In the genomic region with DNA sequence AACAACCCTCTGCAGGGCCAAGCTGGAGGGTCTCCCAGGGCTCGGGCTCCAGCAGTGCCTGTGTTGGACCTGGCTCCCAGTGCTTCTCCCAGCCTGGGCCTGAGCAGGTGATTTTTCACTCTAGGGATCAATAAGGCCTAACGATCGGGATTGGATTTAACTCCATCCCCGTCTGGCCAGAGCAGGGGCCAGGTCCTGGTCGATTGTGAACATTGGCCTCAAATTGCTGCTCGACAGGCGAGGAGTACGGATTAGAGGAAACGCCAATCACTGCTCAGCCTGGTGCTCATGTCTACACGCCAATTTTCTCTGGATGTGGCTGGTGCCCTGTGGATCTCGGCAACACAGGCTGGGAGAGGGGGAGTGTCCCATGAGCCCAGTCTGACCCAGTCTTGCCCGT, we compare ENCODE assay signal across 26 mouse cellular contexts. TPM values are rescaled to one million over a fixed set of nuclear protein-coding genes. Genes with fewer than 3 reads are reported as not detected.
DNase-seq lines count a peak whose midpoint lies in the region; ATAC-seq lines count a peak whose summit lies in the region.
"Had no signal": no experiment of that assay in that cellular context is flagged by ENCODE, and none has a peak within 500 bp of the region (broad histone marks: within the 10 kb centered on the region; RNA-seq: fewer than 3 reads in every experiment).

No protein-coding gene starts in this region.

- no peaks in the 10 kb centered on the region for H3K4me1 ChIP-seq in liver, embryonic 11.5 days (replicated peaks; ENCODE audit: control insufficient read depth, insufficient read depth, low read length)
- no peaks in the 10 kb centered on the region for H3K4me1 ChIP-seq in liver, embryonic 12.5 days
- H3K4me1 ChIP-seq in liver, embryonic 15.5 days (replicated peaks): no peaks in the 10 kb centered on the region
- H3K4me1 ChIP-seq in hindbrain, embryonic 12.5 days: peaks cover 7% of the 10 kb centered on the region; the same call in 1 of the 2 replicates
- H3K4me1 ChIP-seq: embryonic facial prominence, embryonic 10.5 days; forebrain, embryonic 12.5 days; forebrain, embryonic 15.5 days; heart, embryonic 10.5 days; heart, embryonic 13.5 days; hindbrain, embryonic 15.5 days had no signal

- WGBS in liver, embryonic 11.5 days: 82% methylated on average over 12 of the region's 12 CpGs
- 67% methylated on average over 12 of the region's 12 CpGs for WGBS in liver, embryonic 12.5 days (ENCODE audit: insufficient replicate concordance)
- 59% methylated on average over 12 of the region's 12 CpGs for WGBS in liver, embryonic 15.5 days (ENCODE audit: insufficient replicate concordance)
- 82% methylated on average over 12 of the region's 12 CpGs for WGBS in hindbrain, embryonic 12.5 days

- H3K9me3 ChIP-seq in liver, embryonic 11.5 days (ENCODE audit: control insufficient read depth, low read length): no peaks in the 10 kb centered on the region
- H3K9me3 ChIP-seq in liver, embryonic 12.5 days (replicated peaks): no peaks in the 10 kb centered on the region
- H3K9me3 ChIP-seq in liver, embryonic 15.5 days (replicated peaks): no peaks in the 10 kb centered on the region
- H3K9me3 ChIP-seq in hindbrain, embryonic 12.5 days (replicated peaks): no peaks in the 10 kb centered on the region
- H3K9me3 ChIP-seq: embryonic facial prominence, embryonic 10.5 days; embryonic facial prominence, embryonic 13.5 days; forebrain, embryonic 12.5 days; forebrain, embryonic 15.5 days; heart, embryonic 10.5 days; heart, embryonic 13.5 days; hindbrain, embryonic 15.5 days had no signal

- H3K27ac ChIP-seq in liver, embryonic 11.5 days (ENCODE audit: low read depth, low read length): no peak overlapping the region
- no peak overlapping the region for H3K27ac ChIP-seq in liver, embryonic 12.5 days
- no peak overlapping the region for H3K27ac ChIP-seq in liver, embryonic 15.5 days (replicated peaks)
- H3K27ac ChIP-seq in hindbrain, embryonic 12.5 days: no peak overlapping the region
- H3K27ac ChIP-seq: embryonic facial prominence, embryonic 10.5 days; embryonic facial prominence, embryonic 13.5 days; forebrain, embryonic 12.5 days; forebrain, embryonic 15.5 days; heart, embryonic 10.5 days; heart, embryonic 13.5 days; hindbrain, embryonic 15.5 days had no signal

- no peak overlapping the region for H3K4me2 ChIP-seq in liver, embryonic 11.5 days
- H3K4me2 ChIP-seq in liver, embryonic 12.5 days: no peak overlapping the region
- H3K4me2 ChIP-seq in liver, embryonic 15.5 days: no peak overlapping the region
- H3K4me2 ChIP-seq in hindbrain, embryonic 12.5 days (replicated peaks): no peak overlapping the region
- H3K4me2 ChIP-seq: embryonic facial prominence, embryonic 13.5 days; forebrain, embryonic 12.5 days; forebrain, embryonic 15.5 days; heart, embryonic 13.5 days; hindbrain, embryonic 15.5 days had no signal

- no peak overlapping the region for H3K9ac ChIP-seq in liver, embryonic 11.5 days (ENCODE audit: low read depth, low read length)
- H3K9ac ChIP-seq in liver, embryonic 12.5 days: no peak overlapping the region
- H3K9ac ChIP-seq in liver, embryonic 15.5 days: no peak overlapping the region
- H3K9ac ChIP-seq in hindbrain, embryonic 12.5 days: no peak overlapping the region
- H3K9ac ChIP-seq: embryonic facial prominence, embryonic 13.5 days; forebrain, embryonic 12.5 days; forebrain, embryonic 15.5 days; heart, embryonic 13.5 days; hindbrain, embryonic 15.5 days had no signal

- H3K4me3 ChIP-seq in liver, embryonic 11.5 days (ENCODE audit: low read depth, low read length): no peak overlapping the region
- no peak overlapping the region for H3K4me3 ChIP-seq in liver, embryonic 12.5 days
- no peak overlapping the region for H3K4me3 ChIP-seq in liver, embryonic 15.5 days (replicated peaks)
- no peak overlapping the region for H3K4me3 ChIP-seq in hindbrain, embryonic 12.5 days
- H3K4me3 ChIP-seq: embryonic facial prominence, embryonic 10.5 days; embryonic facial prominence, embryonic 13.5 days; erythroblast, embryonic 14.5 days; forebrain, embryonic 12.5 days; forebrain, embryonic 15.5 days; heart, embryonic 10.5 days; heart, embryonic 13.5 days; hindbrain, embryonic 15.5 days had no signal

- peak; percentile 30; the same call in 1 of the 2 replicates for ATAC-seq in liver, embryonic 11.5 days (replicated peaks; ENCODE audit: low FRiP score)
- ATAC-seq in liver, embryonic 12.5 days: peak; percentile 40
- peak; percentile 58 for ATAC-seq in liver, embryonic 15.5 days (ENCODE audit: insufficient read depth)
- no peak for ATAC-seq in hindbrain, embryonic 12.5 days (ENCODE audit: low FRiP score)
- ATAC-seq: CD4-positive, CD25-positive, alpha-beta regulatory T cell, adult 4 months; forebrain, embryonic 15.5 days had no signal

- H3K36me3 ChIP-seq in liver, embryonic 11.5 days (ENCODE audit: control insufficient read depth, insufficient read depth, low read length): peaks cover 30% of the 10 kb centered on the region
- peaks cover 61% of the 10 kb centered on the region for H3K36me3 ChIP-seq in liver, embryonic 12.5 days
- peaks cover 23% of the 10 kb centered on the region; the same call in 1 of the 2 replicates for H3K36me3 ChIP-seq in liver, embryonic 15.5 days (replicated peaks)
- H3K36me3 ChIP-seq in hindbrain, embryonic 12.5 days: peaks cover 97% of the 10 kb centered on the region

- no peak for DNase-seq in liver, embryonic 11.5 days (ENCODE audit: low spot score)
- no peak for DNase-seq in cerebellum, postnatal 14 days
- DNase-seq in kidney, postnatal 10 days: no peak
- DNase-seq: adrenal gland, adult 2 months; adrenal gland, postnatal 14 days; cerebellum, adult 11 months; cerebellum, adult 2 months; cerebellum, adult 9-11 months; cerebellum, postnatal 36 days; embryo, embryonic 11 days; gastrocnemius, postnatal 25 days; heart, adult 18-20 months; heart, postnatal 14 days; heart, postnatal 4 days had no signal

- no peaks in the 10 kb centered on the region for H3K27me3 ChIP-seq in liver, embryonic 11.5 days (replicated peaks; ENCODE audit: control insufficient read depth, insufficient read depth, low read length)
- no peaks in the 10 kb centered on the region for H3K27me3 ChIP-seq in liver, embryonic 12.5 days (replicated peaks)
- no peaks in the 10 kb centered on the region for H3K27me3 ChIP-seq in liver, embryonic 15.5 days
- no peaks in the 10 kb centered on the region for H3K27me3 ChIP-seq in hindbrain, embryonic 12.5 days
- H3K27me3 ChIP-seq: embryonic facial prominence, embryonic 13.5 days; forebrain, embryonic 12.5 days; forebrain, embryonic 15.5 days; heart, embryonic 13.5 days; hindbrain, embryonic 15.5 days had no signal

RNA-seq across cellular contexts. Expression of gene Kdm4a, which starts 47.6 kb away (rescaled TPM):
- 22.8 and 23.6 TPM in 2 replicates for polyA plus RNA-seq in liver, embryonic 11.5 days (2014; fragmentation: Nextera tagmentation; extraction: Ambion mirVana)
- 11.2 and 12.8 TPM in 2 replicates for polyA plus RNA-seq in liver, embryonic 12.5 days (2016; fragmentation: Nextera tagmentation; extraction: Ambion mirVana)
- 9.0 and 10.1 TPM in 2 replicates for polyA plus RNA-seq in liver, embryonic 15.5 days (2015; fragmentation: Nextera tagmentation; extraction: Ambion mirVana)
- polyA plus RNA-seq in hindbrain, embryonic 12.5 days (2016; fragmentation: Nextera tagmentation; extraction: Ambion mirVana): 60.7 and 67.2 TPM in 2 replicates
